Mouse (Mus musculus): ENCODE data around the gene Pth. TPM values are rescaled to one million over a fixed set of nuclear protein-coding genes. Genes with fewer than 3 reads are reported as not detected.

The Pth gene
- total RNA-seq (2021) (not detected), polyA plus RNA-seq (2012; rRNA removed) (not detected in 2 replicates)
- long read RNA-seq, result 0 reads

- DNase-seq, result no peak
Measured at GRCm38 (mm10) chr7:113388470-113388869, at the start of gene Pth. Gene Pth (minus strand): TSS chr7:113388570.

GRCm38 (mm10) chr7:113436312-113436711 is 47.9 kb upstream of the Pth start:
- peak; percentile 28 for DNase-seq

GRCm38 (mm10) chr7:113434286-113434685 is 45.9 kb upstream of the Pth start:
- peak; percentile 64 for DNase-seq

GRCm38 (mm10) chr7:113433451-113433850 is 45.1 kb upstream of the Pth start:
- no peak for DNase-seq

- no peak for DNase-seq
Measured at GRCm38 (mm10) chr7:113432891-113433290, 44.5 kb upstream of the Pth start.

- DNase-seq, result no peak
Measured at GRCm38 (mm10) chr7:113420771-113421170, 32.4 kb upstream of the Pth start.

GRCm38 (mm10) chr7:113419070-113419782 is 30.9 kb upstream of the Pth start:
- peak; percentile 90 for DNase-seq

GRCm38 (mm10) chr7:113416536-113416935 is 28.2 kb upstream of the Pth start:
- DNase-seq, result no peak

GRCm38 (mm10) chr7:113415256-113415655 is 26.9 kb upstream of the Pth start:
- no peak for DNase-seq

GRCm38 (mm10) chr7:113408712-113409111 is 20.3 kb upstream of the Pth start:
- peak; percentile 8 for DNase-seq

GRCm38 (mm10) chr7:113398083-113398482 is 9.7 kb upstream of the Pth start:
- DNase-seq, result no peak

GRCm38 (mm10) chr7:113396661-113397060 is 8.3 kb upstream of the Pth start:
- no peak for DNase-seq

GRCm38 (mm10) chr7:113391619-113392018 is 3.2 kb upstream of the Pth start:
- DNase-seq, result no peak

GRCm38 (mm10) chr7:113377875-113378658 is 10.3 kb downstream of the Pth start:
- DNase-seq, result peak; percentile 90

- no peak for DNase-seq
Measured at GRCm38 (mm10) chr7:113372682-113373081, 15.7 kb downstream of the Pth start.

- DNase-seq, result peak; percentile 86
Measured at GRCm38 (mm10) chr7:113369620-113370340, 18.6 kb downstream of the Pth start.

GRCm38 (mm10) chr7:113368746-113369619 is 19.4 kb downstream of the Pth start, which contains the start of gene Btbd10:
Gene Btbd10 (minus strand): TSS chr7:113369392.
- DNase-seq, result peak; percentile 99

- DNase-seq, result no peak
Measured at GRCm38 (mm10) chr7:113367440-113367839, 20.9 kb downstream of the Pth start.

- DNase-seq, result no peak
Measured at GRCm38 (mm10) chr7:113349089-113349488, 39.3 kb downstream of the Pth start.

GRCm38 (mm10) chr7:113347694-113348093 is 40.7 kb downstream of the Pth start:
- DNase-seq, result no peak

GRCm38 (mm10) chr7:113347271-113347670 is 41.1 kb downstream of the Pth start:
- peak; percentile 1 for DNase-seq
